ENCODE assay signal across 9 mouse cellular contexts in the genomic region with DNA sequence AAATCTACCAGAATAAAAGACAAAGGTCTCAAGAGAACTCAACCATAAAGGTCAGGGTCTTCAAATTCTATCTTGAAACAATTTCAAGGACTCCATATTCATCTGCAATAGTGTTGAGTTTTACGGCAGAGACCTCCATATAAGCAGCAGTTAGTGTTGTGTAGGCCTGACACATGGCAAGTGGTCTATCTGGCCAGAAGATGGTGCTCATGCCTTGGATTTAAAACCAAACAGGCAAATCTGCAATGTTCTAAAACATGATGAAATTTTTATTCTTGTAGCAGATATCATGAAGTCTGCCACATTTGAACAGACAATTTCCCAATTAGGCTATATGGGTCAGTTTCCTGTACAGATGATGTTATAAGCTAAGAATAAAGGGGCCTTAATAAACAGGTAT. TPM values are rescaled to one million over a fixed set of nuclear protein-coding genes. Genes with fewer than 3 reads are reported as not detected.
A peak's percentile ranks its signal among the peaks of the same experiment; 100 is the strongest.
DNase-seq lines count a peak whose midpoint lies in the region; ATAC-seq lines count a peak whose summit lies in the region.
"Had no signal": no experiment of that assay in that cellular context is flagged by ENCODE, and none has a peak within 500 bp of the region (broad histone marks: within the 10 kb centered on the region; RNA-seq: fewer than 3 reads in every experiment).

No protein-coding gene starts in this region.

- H3K9me3 ChIP-seq in hindbrain, embryonic 14.5 days (ENCODE audit: control insufficient read depth, low read length) = no peaks in the 10 kb centered on the region
- no peaks in the 10 kb centered on the region for H3K9me3 ChIP-seq in hindbrain, embryonic 16.5 days (ENCODE audit: control insufficient read depth, low read length)
- H3K9me3 ChIP-seq: embryonic facial prominence, embryonic 12.5 days had no signal

- no peak for ATAC-seq in hindbrain, embryonic 14.5 days (ENCODE audit: low FRiP score)
- no peak for ATAC-seq in hindbrain, embryonic 16.5 days

- H3K4me1 ChIP-seq in hindbrain, embryonic 14.5 days (replicated peaks; ENCODE audit: control insufficient read depth, insufficient read depth, low read length) = peaks cover 18% of the 10 kb centered on the region
- H3K4me1 ChIP-seq in hindbrain, embryonic 16.5 days (ENCODE audit: control insufficient read depth, insufficient read depth, low read depth, low read length) = peaks cover 13% of the 10 kb centered on the region

- no peak overlapping the region for H3K9ac ChIP-seq in hindbrain, embryonic 14.5 days
- H3K9ac ChIP-seq in hindbrain, embryonic 16.5 days (ENCODE audit: low read depth, low read length) = no peak overlapping the region
- H3K9ac ChIP-seq: embryonic facial prominence, embryonic 12.5 days had no signal

- H3K27ac ChIP-seq in hindbrain, embryonic 14.5 days = no peak overlapping the region
- no peak overlapping the region for H3K27ac ChIP-seq in hindbrain, embryonic 16.5 days (ENCODE audit: low read depth, low read length)
- H3K27ac ChIP-seq: embryonic facial prominence, embryonic 12.5 days had no signal

- H3K27me3 ChIP-seq in hindbrain, embryonic 14.5 days (ENCODE audit: control insufficient read depth, insufficient read depth, low read length) = no peaks in the 10 kb centered on the region
- no peaks in the 10 kb centered on the region for H3K27me3 ChIP-seq in hindbrain, embryonic 16.5 days (replicated peaks; ENCODE audit: control insufficient read depth, insufficient read depth, low read length)
- H3K27me3 ChIP-seq: embryonic facial prominence, embryonic 12.5 days had no signal

- WGBS in hindbrain, embryonic 14.5 days = 67% methylated on average over 1 of the region's 1 CpGs
- 55% methylated on average over 1 of the region's 1 CpGs for WGBS in hindbrain, embryonic 16.5 days

- no peak overlapping the region for H3K4me3 ChIP-seq in hindbrain, embryonic 14.5 days (replicated peaks; ENCODE audit: low read length)
- H3K4me3 ChIP-seq in hindbrain, embryonic 16.5 days (ENCODE audit: low read length) = no peak overlapping the region
- H3K4me3 ChIP-seq: embryonic facial prominence, embryonic 12.5 days had no signal

- DNase-seq in hindbrain, embryonic 14.5 days (ENCODE audit: low spot score) = peak; percentile 31
- DNase-seq in 416B (ENCODE audit: low read depth) = peak; percentile 85
- DNase-seq in ES-CJ7 (ENCODE audit: low read depth, low spot score) = peak; percentile 29
- peak; percentile 36 for DNase-seq in kidney, postnatal 14 days
- DNase-seq in thymus, postnatal 4 days = peak; percentile 20
- no peak for DNase-seq in frontal cortex, postnatal 14 days (ENCODE audit: low spot score in 2 of 2)
- DNase-seq in ovary, adult 18-20 months (ENCODE audit: low spot score) = no peak

- H3K36me3 ChIP-seq in hindbrain, embryonic 14.5 days (replicated peaks; ENCODE audit: control insufficient read depth, insufficient read depth) = no peaks in the 10 kb centered on the region
- H3K36me3 ChIP-seq in hindbrain, embryonic 16.5 days (ENCODE audit: control insufficient read depth, insufficient read depth, low read length) = no peaks in the 10 kb centered on the region
- H3K36me3 ChIP-seq: embryonic facial prominence, embryonic 12.5 days had no signal

- no peak overlapping the region for H3K4me2 ChIP-seq in hindbrain, embryonic 14.5 days (replicated peaks)
- H3K4me2 ChIP-seq in hindbrain, embryonic 16.5 days (ENCODE audit: low read length) = no peak overlapping the region
- H3K4me2 ChIP-seq: embryonic facial prominence, embryonic 12.5 days had no signal

RNA-seq across cellular contexts. Expression of a gene that starts 2.5 kb away (rescaled TPM):
- polyA plus RNA-seq in hindbrain, embryonic 14.5 days (2014; fragmentation: Nextera tagmentation; extraction: Ambion mirVana) = 249 and 268 TPM in 2 replicates
- 244 and 260 TPM in 2 replicates for polyA plus RNA-seq in hindbrain, embryonic 16.5 days (2015; fragmentation: Nextera tagmentation; extraction: Ambion mirVana)

RNA-seq across cellular contexts. Expression of a gene that starts 37.6 kb away (rescaled TPM):
- 0.43 and 0.76 TPM in 2 replicates for polyA plus RNA-seq in hindbrain, embryonic 14.5 days (2014; fragmentation: Nextera tagmentation; extraction: Ambion mirVana)
- 0.48 and 0.49 TPM in 2 replicates for polyA plus RNA-seq in hindbrain, embryonic 16.5 days (2015; fragmentation: Nextera tagmentation; extraction: Ambion mirVana)

RNA-seq across cellular contexts. Expression of a gene that starts 44.9 kb away (rescaled TPM):
- polyA plus RNA-seq in hindbrain, embryonic 14.5 days (2014; fragmentation: Nextera tagmentation; extraction: Ambion mirVana) = 13.1 and 13.6 TPM in 2 replicates
- 8.0 and 9.2 TPM in 2 replicates for polyA plus RNA-seq in hindbrain, embryonic 16.5 days (2015; fragmentation: Nextera tagmentation; extraction: Ambion mirVana)

Comparison
In these comparisons a context has a peak if more than half of its experiments do, and no peak if none do; other contexts are left out.
1. DNase-seq: peak in hindbrain, embryonic 14.5 days (single experiment), 416B (single experiment), ES-CJ7 (single experiment), kidney, postnatal 14 days (single experiment) and thymus, postnatal 4 days (single experiment); none in frontal cortex, postnatal 14 days (0 of 2) and ovary, adult 18-20 months (single experiment).